Mouse (Mus musculus) limb, embryonic 10.5 days (tissue): ENCODE results near the gene Tesk1. TPM values are rescaled to one million over a fixed set of nuclear protein-coding genes. Genes with fewer than 3 reads are reported as not detected.
A peak's percentile ranks its signal among the peaks of the same experiment; 100 is the strongest.
"Not testable (repeated sequence)": the region's sequence is repeated elsewhere in the genome, so short reads cannot be mapped to it uniquely, and the experiment has no call there.

Source experiments
- DNase-seq: peaks from one replicate; pipeline ENCODE4 v3.0.0-alpha.2; 2017; ENCODE audit warnings: low spot score
- H3K27ac ChIP-seq: fragments of 300-500 bp; sonication (generic); 2 replicates; pipeline ENCODE4 v1.5.1; 2016; ENCODE audit warnings: mild to moderate bottlenecking
- H3K27me3 ChIP-seq: fragments of 300-500 bp; sonication (generic); 2 replicates; pipeline ENCODE4 v1.6.1; 2016; ENCODE audit warnings: low read depth, mild to moderate bottlenecking; ENCODE audit not compliant: poor library complexity, severe bottlenecking
- H3K36me3 ChIP-seq: fragments of 300-500 bp; sonication (generic); 2 replicates; pipeline ENCODE4 v1.6.1; 2016; ENCODE audit warnings: mild to moderate bottlenecking, moderate library complexity
- H3K4me1 ChIP-seq: fragments of 300-500 bp; sonication (generic); 2 replicates; pipeline ENCODE4 v1.6.1; 2016
- H3K4me3 ChIP-seq: fragments of 300-500 bp; sonication (generic); 2 replicates; pipeline ENCODE4 v1.5.1; 2016; ENCODE audit warnings: mild to moderate bottlenecking, moderate library complexity
- H3K9me3 ChIP-seq: fragments of 300-500 bp; sonication (generic); replicated peaks from 2 replicates; pipeline ENCODE4 v1.6.1; 2016; ENCODE audit warnings: mild to moderate bottlenecking
- WGBS: fragments of 180-500 bp; shearing (Covaris S2); methylation state at CpG from one replicate; pipeline ENCODE4 v1.1.7; 2016; 5-methylcytosine and 5-hydroxymethylcytosine counted together
- polyA plus RNA-seq: library from polyadenylated mRNA; unstranded; fragments of >200 nt; fragmentation: Nextera tagmentation; extraction: Ambion mirVana; gene quantifications from 2 replicates; pipeline ENCODE4 v1.2.1, GENCODE M21; 2016

Tesk1 gene
- polyA plus RNA-seq, 1 experiment from 2014 or later, result 9.7 TPM

- DNase-seq, result no peak
- WGBS, result 85% methylated on average over 6 of the region's 6 CpGs
These were observed 34.9 kb downstream of the Tesk1 start for GRCm38 (mm10) chr4:43476604-43477003.

GRCm38 (mm10) chr4:43477857-43478533 is 36.3 kb downstream of the Tesk1 start:
- Histone ChIP-seq H3K9me3 (no peaks in the 10 kb centered on the region), H3K36me3 (no peaks in the 10 kb centered on the region), H3K4me3 (peak overlapping the region; percentile 39), H3K27me3 (no peaks in the 10 kb centered on the region), H3K4me1 (peaks cover 4% of the 10 kb centered on the region), H3K27ac (peak overlapping the region; percentile 81)
- DNase-seq, result peak; percentile 83
- 14% methylated on average over 11 of the region's 11 CpGs for WGBS

More at GRCm38 (mm10) chr4:43476604-43477003, 34.9 kb downstream of the Tesk1 start:
- Histone ChIP-seq H3K27ac (no peak overlapping the region), H3K27me3 (no peaks in the 10 kb centered on the region), H3K36me3 (no peaks in the 10 kb centered on the region), H3K9me3 (no peaks in the 10 kb centered on the region), H3K4me1 (peaks cover 4% of the 10 kb centered on the region), H3K4me3 (no peak overlapping the region)

GRCm38 (mm10) chr4:43478534-43478858 is 36.8 kb downstream of the Tesk1 start:
- no peak for DNase-seq
- H3K36me3 ChIP-seq, result no peaks in the 10 kb centered on the region
- WGBS, result 45% methylated on average over 8 of the region's 8 CpGs

GRCm38 (mm10) chr4:43478906-43479832 is 37.4 kb downstream of the Tesk1 start:
- Histone ChIP-seq H3K9me3 (no peaks in the 10 kb centered on the region), H3K4me3 (peak overlapping the region; percentile 29), H3K4me1 (peaks cover 4% of the 10 kb centered on the region), H3K27ac (0 out of 2 replicates have a peak overlapping the region, but pooled peaks have one; percentile 50), H3K36me3 (no peaks in the 10 kb centered on the region), H3K27me3 (no peaks in the 10 kb centered on the region)
- DNase-seq, result peak; percentile 75
- WGBS, result 46% methylated on average over 24 of the region's 24 CpGs

More at GRCm38 (mm10) chr4:43478534-43478858, 36.8 kb downstream of the Tesk1 start:
- H3K4me1 ChIP-seq, result peaks cover 4% of the 10 kb centered on the region
- H3K27ac ChIP-seq, result peak overlapping the region; percentile 81
- H3K27me3 ChIP-seq, result no peaks in the 10 kb centered on the region
- H3K9me3 ChIP-seq, result no peaks in the 10 kb centered on the region
- H3K4me3 ChIP-seq, result peak overlapping the region; percentile 39

- Histone ChIP-seq H3K4me1 (peaks cover 4% of the 10 kb centered on the region), H3K27me3 (no peaks in the 10 kb centered on the region), H3K27ac (no peak overlapping the region), H3K36me3 (no peaks in the 10 kb centered on the region), H3K4me3 (no peak overlapping the region), H3K9me3 (no peaks in the 10 kb centered on the region)
- DNase-seq, result no peak
- 85% methylated on average over 5 of the region's 5 CpGs for WGBS
These were observed 39.2 kb downstream of the Tesk1 start for GRCm38 (mm10) chr4:43480985-43481384.

- WGBS, result 75% methylated on average over 7 of the region's 7 CpGs
- H3K9me3 ChIP-seq, result no peaks in the 10 kb centered on the region
These were observed 40.2 kb downstream of the Tesk1 start for GRCm38 (mm10) chr4:43481894-43482456.

GRCm38 (mm10) chr4:43482591-43482990 is 40.9 kb downstream of the Tesk1 start:
- WGBS, result 70% methylated on average over 10 of the region's 10 CpGs

More at GRCm38 (mm10) chr4:43481894-43482456, 40.2 kb downstream of the Tesk1 start:
- no peaks in the 10 kb centered on the region for H3K36me3 ChIP-seq
- H3K27me3 ChIP-seq, result no peaks in the 10 kb centered on the region
- H3K4me3 ChIP-seq, result no peak overlapping the region
- no peak overlapping the region for H3K27ac ChIP-seq
- peaks cover 4% of the 10 kb centered on the region for H3K4me1 ChIP-seq
- DNase-seq, result no peak

GRCm38 (mm10) chr4:43483535-43484091 is 41.9 kb downstream of the Tesk1 start, which contains the start of gene Sit1:
TSS of gene Sit1 (minus strand) at chr4:43483734.
- 62% methylated on average over 12 of the region's 12 CpGs for WGBS

More at GRCm38 (mm10) chr4:43482591-43482990, 40.9 kb downstream of the Tesk1 start:
- H3K27ac ChIP-seq, result no peak overlapping the region
- no peak for DNase-seq
- H3K36me3 ChIP-seq, result no peaks in the 10 kb centered on the region
- H3K27me3 ChIP-seq, result no peaks in the 10 kb centered on the region
- no peaks in the 10 kb centered on the region for H3K9me3 ChIP-seq
- peaks cover 4% of the 10 kb centered on the region for H3K4me1 ChIP-seq
- H3K4me3 ChIP-seq, result no peak overlapping the region

GRCm38 (mm10) chr4:43485666-43486065 is 43.9 kb downstream of the Tesk1 start:
- H3K27ac ChIP-seq, H3K4me1 ChIP-seq, H3K27me3 ChIP-seq, H3K36me3 ChIP-seq, H3K9me3 ChIP-seq, H3K4me3 ChIP-seq, DNase-seq: not testable (repeated sequence)
- 88% methylated on average over 5 of the region's 5 CpGs for WGBS

More at GRCm38 (mm10) chr4:43483535-43484091, 41.9 kb downstream of the Tesk1 start, which contains the start of gene Sit1:
- Histone ChIP-seq H3K27me3 (no peaks in the 10 kb centered on the region), H3K4me1 (no peaks in the 10 kb centered on the region; the same call in 1 of the 2 replicates), H3K36me3 (no peaks in the 10 kb centered on the region), H3K4me3 (no peak within 1 kb of the TSS), H3K27ac (no peak within 1 kb of the TSS), H3K9me3 (no peaks in the 10 kb centered on the region)
- no peak for DNase-seq

GRCm38 (mm10) chr4:43489611-43490010 is 47.9 kb downstream of the Tesk1 start:
- no peak overlapping the region for H3K27ac ChIP-seq
- WGBS, result 93% methylated on average over 3 of the region's 3 CpGs
- H3K9me3 ChIP-seq, result no peaks in the 10 kb centered on the region
- DNase-seq, result no peak
- no peaks in the 10 kb centered on the region for H3K36me3 ChIP-seq
- no peak overlapping the region for H3K4me3 ChIP-seq
- H3K27me3 ChIP-seq, result no peaks in the 10 kb centered on the region
- H3K4me1 ChIP-seq, result peaks cover 9% of the 10 kb centered on the region

GRCm38 (mm10) chr4:43490801-43491200 is 49.1 kb downstream of the Tesk1 start:
- H3K27ac ChIP-seq, result no peak overlapping the region
- WGBS, result 91% methylated on average over 5 of the region's 5 CpGs
- no peaks in the 10 kb centered on the region for H3K27me3 ChIP-seq
- H3K4me3 ChIP-seq, result no peak overlapping the region
- H3K4me1 ChIP-seq, result peaks cover 14% of the 10 kb centered on the region
- DNase-seq, result no peak
- H3K9me3 ChIP-seq, result no peaks in the 10 kb centered on the region
- peaks cover 7% of the 10 kb centered on the region for H3K36me3 ChIP-seq

- no peaks in the 10 kb centered on the region for H3K9me3 ChIP-seq
- H3K27me3 ChIP-seq, result no peaks in the 10 kb centered on the region
- peak overlapping the region; percentile 92 for H3K27ac ChIP-seq
- H3K4me3 ChIP-seq, result peak overlapping the region; percentile 79
- WGBS, result 49% methylated on average over 12 of the region's 12 CpGs
- DNase-seq, result no peak
- H3K4me1 ChIP-seq, result peaks cover 14% of the 10 kb centered on the region
- H3K36me3 ChIP-seq, result peaks cover 21% of the 10 kb centered on the region
These were observed 50.5 kb downstream of the Tesk1 start for GRCm38 (mm10) chr4:43492101-43492820.
